Mouse (Mus musculus): Measurements from ENCODE around the gene Scgb1b17. TPM values are rescaled to one million over a fixed set of nuclear protein-coding genes. Genes with fewer than 3 reads are reported as not detected.
"Not testable (repeated sequence)": the region's sequence is repeated elsewhere in the genome, so short reads cannot be mapped to it uniquely, and the experiment has no call there.

Gene Scgb1b17
- polyA plus RNA-seq (2015; fragmentation: Nextera tagmentation; extraction: Ambion mirVana) = not detected in 2 replicates

- H3K4me2 ChIP-seq (ENCODE audit: low read depth, low read length); H3K27me3 ChIP-seq (ENCODE audit: control insufficient read depth, insufficient read depth, low read depth, low read length); H3K36me3 ChIP-seq (ENCODE audit: control insufficient read depth, insufficient read depth, low read length); H3K9ac ChIP-seq (ENCODE audit: low read length); ATAC-seq (ENCODE audit: low read depth); H3K27ac ChIP-seq (ENCODE audit: low read length); H3K4me3 ChIP-seq (ENCODE audit: low read length); H3K9me3 ChIP-seq (ENCODE audit: control insufficient read depth, low read length); H3K4me1 ChIP-seq (replicated peaks; ENCODE audit: control insufficient read depth, insufficient read depth, low read length): not testable (repeated sequence)
Measured at GRCm38 (mm10) chr7:33063149-33063548, at the start of gene Scgb1b17. TSS of gene Scgb1b17 (plus strand) at chr7:33063449.

GRCm38 (mm10) chr7:33056461-33056860, 6.8 kb upstream of the Scgb1b17 start, which contains the start of gene Scgb2b17:
TSS of gene Scgb2b17 (minus strand) at chr7:33056561.
- H3K9ac ChIP-seq (ENCODE audit: low read length); H3K36me3 ChIP-seq (ENCODE audit: control insufficient read depth, insufficient read depth, low read length); H3K27ac ChIP-seq (ENCODE audit: low read length); H3K4me1 ChIP-seq (replicated peaks; ENCODE audit: control insufficient read depth, insufficient read depth, low read length); H3K4me3 ChIP-seq (ENCODE audit: low read length); H3K9me3 ChIP-seq (ENCODE audit: control insufficient read depth, low read length); H3K4me2 ChIP-seq (ENCODE audit: low read depth, low read length); ATAC-seq (ENCODE audit: low read depth); H3K27me3 ChIP-seq (ENCODE audit: control insufficient read depth, insufficient read depth, low read depth, low read length): not testable (repeated sequence)

Other genes with a start within 250 kb of the Scgb1b17 start
- not detected in 2 replicates for gene Scgb2b15, start 233.8 kb upstream of the Scgb1b17 start, polyA plus RNA-seq (2015; fragmentation: Nextera tagmentation; extraction: Ambion mirVana)
- gene Scgb1b15, start 226.9 kb upstream of the Scgb1b17 start, polyA plus RNA-seq (2015; fragmentation: Nextera tagmentation; extraction: Ambion mirVana) = not detected in 2 replicates
- gene Scgb2b17, start 6.9 kb upstream of the Scgb1b17 start, polyA plus RNA-seq (2015; fragmentation: Nextera tagmentation; extraction: Ambion mirVana) = not detected in 2 replicates
- gene Scgb2b18, start 110.4 kb downstream of the Scgb1b17 start, polyA plus RNA-seq (2015; fragmentation: Nextera tagmentation; extraction: Ambion mirVana) = not detected in 2 replicates
- gene Scgb1b18, start 122.1 kb downstream of the Scgb1b17 start, polyA plus RNA-seq (2015; fragmentation: Nextera tagmentation; extraction: Ambion mirVana) = not detected in 2 replicates
- not detected in 2 replicates for gene Scgb2b19, start 216.9 kb downstream of the Scgb1b17 start, polyA plus RNA-seq (2015; fragmentation: Nextera tagmentation; extraction: Ambion mirVana)
- not detected in 2 replicates for gene Scgb1b19, start 223.8 kb downstream of the Scgb1b17 start, polyA plus RNA-seq (2015; fragmentation: Nextera tagmentation; extraction: Ambion mirVana)

Data from lung, embryonic 16.5 days (tissue).